Mouse (Mus musculus): ENCODE results near the gene Srsf2.
A peak's percentile ranks its signal among the peaks of the same experiment; 100 is the strongest.
"Not testable (repeated sequence)": the region's sequence is repeated elsewhere in the genome, so short reads cannot be mapped to it uniquely, and the experiment has no call there.

Srsf2 gene

GRCm38 (mm10) chr11:116852891-116853511, at the start of gene Srsf2:
Srsf2 (minus strand) TSS chr11:116853094.
- peak; percentile 97 for DNase-seq

DNA sequence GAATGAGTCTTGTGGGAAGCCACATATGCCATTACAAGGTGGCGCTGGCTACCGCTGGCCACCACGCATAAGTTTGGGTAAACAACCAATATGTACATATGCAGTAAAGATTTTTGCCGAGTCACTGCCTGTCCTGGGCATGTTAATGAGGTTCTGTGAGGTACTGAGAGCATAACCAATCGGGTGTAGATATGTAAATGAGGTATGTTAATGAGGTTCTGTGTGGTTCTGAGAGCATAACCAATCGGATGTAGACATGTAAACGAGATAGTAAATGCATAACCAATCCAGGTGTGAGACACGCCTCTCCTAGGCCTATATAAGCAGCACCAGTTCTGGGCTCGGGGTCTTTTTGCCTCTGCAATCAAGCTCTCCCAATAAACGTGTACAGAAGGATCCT, 49.7 kb upstream of the Srsf2 start:
- DNase-seq: not testable (repeated sequence)

GRCm38 (mm10) chr11:116899247-116899646, 46.4 kb upstream of the Srsf2 start:
- no peak for DNase-seq

GRCm38 (mm10) chr11:116895402-116895801, 42.5 kb upstream of the Srsf2 start:
- no peak for DNase-seq

DNA sequence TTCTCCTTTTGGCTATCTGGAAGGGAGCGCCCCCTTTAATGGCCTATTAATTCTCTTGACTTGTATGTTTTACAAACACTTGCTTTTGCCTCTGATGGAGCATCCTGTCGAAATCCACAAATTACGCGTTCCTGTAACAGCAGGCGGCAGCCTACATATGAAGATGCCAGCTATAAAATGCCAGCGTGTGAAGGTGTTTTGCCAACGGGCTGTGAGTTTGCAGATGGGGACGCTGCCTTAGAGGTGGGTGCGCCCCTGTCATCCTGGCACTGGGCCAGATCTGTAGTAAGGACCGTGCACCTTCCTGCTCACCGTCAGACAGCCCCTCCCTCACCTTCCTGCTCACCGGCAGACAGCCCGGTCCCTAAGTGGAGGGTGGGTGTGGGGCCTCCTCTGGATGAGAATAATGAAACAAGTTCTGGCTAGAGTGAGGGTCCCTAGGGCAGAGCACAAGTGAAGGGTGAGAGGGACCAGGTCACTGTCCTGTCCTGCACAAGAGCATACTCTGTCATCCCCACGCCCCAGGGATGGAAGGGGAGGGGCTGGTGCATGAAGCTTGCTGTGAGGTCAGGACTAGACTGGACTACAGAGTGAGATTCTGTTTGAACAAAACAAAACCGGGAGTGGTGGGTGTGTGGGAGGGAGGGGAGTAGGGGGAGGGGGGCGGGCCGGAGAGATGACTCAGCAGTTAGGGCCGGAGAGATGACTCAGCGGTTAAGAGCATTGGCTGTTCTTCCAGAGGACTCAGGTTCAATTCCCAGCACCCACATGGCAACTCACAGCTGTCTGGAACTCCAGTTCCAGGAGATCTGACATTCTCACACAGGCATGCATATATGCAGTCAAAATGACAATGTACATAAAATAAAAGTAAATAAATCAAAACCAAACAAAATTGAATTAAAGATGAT, 40.9 kb upstream of the Srsf2 start:
- DNase-seq: no peak

DNA sequence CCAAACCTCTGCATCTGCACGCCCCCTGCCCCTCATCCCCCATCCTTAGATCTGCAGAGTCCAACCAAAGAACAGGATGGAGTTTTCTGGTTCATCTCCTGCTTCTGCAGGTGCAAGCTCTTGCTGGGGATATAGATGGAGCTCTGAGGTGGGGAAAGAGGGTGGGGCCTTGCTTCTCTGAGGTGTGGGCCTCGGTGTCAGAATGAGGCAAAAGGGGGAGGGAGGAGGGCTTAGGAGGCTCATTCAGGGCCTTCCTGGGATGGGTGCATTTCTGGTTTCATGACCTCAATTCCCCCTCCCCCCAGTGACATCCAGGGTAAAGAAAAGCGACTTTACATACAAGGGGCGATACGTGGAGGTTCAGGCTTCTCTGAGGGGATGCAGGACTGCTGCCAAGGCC, 34.2 kb upstream of the Srsf2 start:
- DNase-seq: no peak

DNA sequence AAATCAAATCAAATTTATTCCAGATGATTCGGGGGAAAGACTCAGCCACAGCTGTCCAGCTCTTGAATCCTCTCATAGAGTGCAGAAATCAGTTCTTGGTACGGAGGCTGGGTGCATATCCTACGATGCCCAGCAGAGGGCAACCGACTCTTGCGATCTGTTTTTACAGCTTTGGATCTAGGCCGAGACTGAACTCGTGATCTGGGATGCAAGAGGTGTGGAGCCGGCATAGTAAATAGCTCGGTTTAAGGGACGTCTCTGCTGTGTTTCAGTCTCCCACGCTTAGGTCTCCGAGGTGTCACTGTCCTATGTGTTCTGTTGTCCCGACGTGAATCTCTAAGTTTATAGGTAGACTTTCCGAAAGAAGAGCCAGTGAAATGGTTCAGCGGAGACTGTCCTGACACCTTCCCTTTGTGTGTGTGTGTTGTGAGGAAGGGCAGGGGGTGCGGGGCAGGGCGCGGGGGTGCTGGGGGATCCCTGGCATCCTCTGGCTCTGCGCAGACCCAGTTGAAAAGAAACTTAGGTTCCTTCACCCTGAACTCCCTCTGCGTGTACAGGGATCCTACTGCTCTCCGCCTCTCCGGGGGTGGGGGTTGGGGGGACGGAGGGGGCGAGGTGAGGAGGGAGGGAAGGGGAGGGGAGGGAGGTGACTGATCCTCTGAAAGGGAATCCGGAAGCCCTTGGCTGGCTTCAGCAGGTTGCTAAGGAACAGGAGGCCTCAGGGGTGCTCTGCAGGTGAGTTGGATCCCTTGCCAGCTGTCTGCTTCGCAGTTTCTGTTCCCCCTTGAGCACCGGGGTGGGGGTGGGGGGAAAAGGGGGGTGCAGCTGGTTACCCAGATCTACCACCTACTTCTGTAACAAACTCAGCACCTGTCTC, 32.6 kb upstream of the Srsf2 start:
- peak; percentile 83 for DNase-seq

GRCm38 (mm10) chr11:116884061-116884460, 31.2 kb upstream of the Srsf2 start:
- DNase-seq: no peak

DNA sequence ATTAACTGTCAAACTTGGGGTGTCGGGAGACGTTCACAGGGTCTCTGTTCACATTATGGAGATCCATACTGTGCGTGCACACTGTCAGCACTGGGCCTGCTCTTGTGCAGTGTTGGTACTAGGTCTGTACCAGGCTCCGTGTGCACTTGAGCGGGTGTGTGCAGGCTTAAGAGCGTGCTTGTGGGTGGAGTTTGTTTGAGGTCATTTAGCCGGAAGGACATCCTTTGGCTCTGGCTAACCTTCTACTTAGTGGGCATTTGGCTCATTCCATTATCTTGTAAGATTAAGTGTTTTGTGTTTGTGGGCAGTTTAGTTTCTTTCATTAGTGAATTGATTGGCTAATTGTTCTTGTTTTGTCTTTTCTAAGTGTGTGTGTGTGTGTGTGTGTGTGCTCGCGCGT, 29.6 kb upstream of the Srsf2 start:
- no peak for DNase-seq

DNA sequence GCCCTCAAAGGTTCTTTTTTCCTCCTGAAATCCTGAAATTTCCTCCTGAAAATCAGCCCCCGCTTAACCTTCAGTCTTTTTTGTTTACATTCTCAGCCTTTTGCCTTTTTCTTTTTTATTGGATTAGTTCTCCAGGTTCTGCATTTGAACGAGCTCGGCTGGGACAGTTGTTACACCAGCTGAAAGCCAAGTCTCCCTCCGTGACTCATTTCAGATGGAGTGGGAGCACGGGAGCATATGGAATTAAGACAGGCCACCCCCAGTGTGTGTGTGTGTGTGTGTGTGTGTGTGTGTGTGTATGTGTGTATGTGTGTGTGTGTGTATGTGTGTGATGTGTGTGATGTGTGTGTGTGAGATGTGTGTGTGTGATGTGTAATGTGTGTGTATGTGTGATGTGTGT, 28.5 kb upstream of the Srsf2 start:
- DNase-seq: peak; percentile 28

DNA sequence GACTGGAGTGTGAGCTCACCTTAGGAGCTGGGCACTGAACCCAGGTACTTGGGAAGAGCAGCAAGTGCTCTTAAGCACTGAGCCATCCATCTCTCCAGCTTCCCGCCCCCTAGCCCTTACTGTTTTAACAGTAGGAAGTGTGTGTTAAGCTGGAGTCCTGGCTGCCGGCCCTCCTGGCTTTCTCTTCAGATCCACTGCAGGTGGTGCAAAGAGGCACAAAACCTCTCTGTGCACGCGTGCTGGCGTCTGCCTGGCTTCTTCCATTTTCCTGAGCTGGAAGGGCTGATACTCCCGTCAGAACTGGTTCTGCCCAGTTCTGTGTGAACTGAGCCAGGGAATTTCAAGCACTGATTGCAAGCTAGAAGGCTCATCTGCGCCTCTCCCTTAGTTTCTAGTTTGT, 27.9 kb upstream of the Srsf2 start:
- DNase-seq: no peak

GRCm38 (mm10) chr11:116878454-116878853, 25.6 kb upstream of the Srsf2 start:
- DNase-seq: no peak

DNA sequence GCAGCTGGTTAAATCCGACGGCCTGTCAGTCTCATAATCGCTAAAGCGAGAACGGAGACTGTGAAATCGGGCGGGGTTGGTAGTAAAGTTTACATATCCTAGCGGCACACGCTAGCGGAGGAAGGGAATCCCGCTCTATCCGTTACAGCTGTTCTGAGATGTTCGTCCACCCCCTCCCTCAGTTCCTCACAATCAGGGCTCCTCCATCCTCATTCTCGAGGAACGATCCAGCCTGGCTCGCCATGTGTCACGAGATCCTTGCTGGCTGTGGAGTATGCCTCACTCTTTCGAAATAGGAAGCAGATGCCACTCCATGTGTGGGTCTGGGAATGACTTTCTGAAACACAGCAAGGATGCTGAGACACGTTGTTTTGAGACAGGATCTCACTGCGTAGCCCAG, 21.1 kb upstream of the Srsf2 start:
- peak; percentile 67 for DNase-seq

DNA sequence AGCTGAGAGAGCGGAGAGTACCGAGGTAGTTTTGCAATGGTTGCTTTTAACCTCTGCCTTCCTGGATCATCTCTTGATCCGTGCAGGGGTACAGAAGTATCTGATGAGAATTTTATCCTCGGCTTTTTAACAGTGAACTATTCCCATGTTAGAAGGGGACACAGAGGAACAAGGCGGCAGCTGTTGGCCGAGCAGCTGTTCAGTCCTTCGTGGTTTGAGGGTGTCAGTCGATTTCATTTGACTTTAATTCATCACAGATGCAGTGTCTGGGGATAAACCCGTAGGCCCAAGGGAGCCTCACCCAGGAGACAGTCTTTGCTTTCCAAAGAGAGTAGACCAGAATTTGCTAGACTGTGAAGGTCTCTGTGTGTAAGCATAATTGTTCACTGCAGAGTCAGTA, 18.6 kb upstream of the Srsf2 start:
- DNase-seq: no peak

DNA sequence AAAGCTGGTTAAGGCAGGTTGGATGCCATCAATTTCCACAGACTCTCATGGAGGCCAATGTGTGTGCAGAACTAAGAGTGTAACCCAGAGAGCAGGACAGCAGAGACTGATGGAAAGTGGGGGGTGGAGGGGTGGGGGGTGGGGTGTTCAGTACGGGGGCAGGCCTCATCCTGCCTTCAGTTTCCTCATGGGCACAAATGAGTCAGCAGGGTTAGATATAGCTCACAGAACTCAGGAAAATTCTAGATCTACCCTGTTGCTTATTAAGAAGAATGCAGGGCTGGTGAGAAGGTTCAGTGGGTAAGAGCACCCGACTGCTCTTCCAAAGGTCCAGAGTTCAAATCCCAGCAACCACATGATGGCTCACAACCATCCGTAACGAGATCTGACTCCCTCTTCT, 16.7 kb upstream of the Srsf2 start:
- DNase-seq: no peak

DNA sequence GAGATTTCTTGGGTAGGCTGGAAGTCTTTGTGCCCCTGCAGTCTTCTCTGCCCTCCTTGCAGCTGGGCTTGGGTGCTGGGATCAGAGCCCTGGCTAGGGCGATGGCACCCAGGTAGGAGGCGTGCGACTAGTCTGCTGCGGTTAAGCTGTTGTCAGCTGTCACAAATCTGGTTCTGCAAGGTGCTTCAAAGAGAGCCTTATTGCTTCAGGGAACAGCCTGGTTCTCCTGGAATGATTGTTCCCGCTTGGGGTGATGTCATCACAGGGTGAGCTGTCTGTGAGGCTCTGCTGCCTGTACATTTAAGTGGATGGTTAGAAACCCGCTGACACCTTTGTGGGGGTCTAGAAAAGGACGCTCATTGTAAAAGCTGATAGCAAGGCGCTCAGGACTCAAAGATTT, 16.3 kb upstream of the Srsf2 start:
- no peak for DNase-seq

DNA sequence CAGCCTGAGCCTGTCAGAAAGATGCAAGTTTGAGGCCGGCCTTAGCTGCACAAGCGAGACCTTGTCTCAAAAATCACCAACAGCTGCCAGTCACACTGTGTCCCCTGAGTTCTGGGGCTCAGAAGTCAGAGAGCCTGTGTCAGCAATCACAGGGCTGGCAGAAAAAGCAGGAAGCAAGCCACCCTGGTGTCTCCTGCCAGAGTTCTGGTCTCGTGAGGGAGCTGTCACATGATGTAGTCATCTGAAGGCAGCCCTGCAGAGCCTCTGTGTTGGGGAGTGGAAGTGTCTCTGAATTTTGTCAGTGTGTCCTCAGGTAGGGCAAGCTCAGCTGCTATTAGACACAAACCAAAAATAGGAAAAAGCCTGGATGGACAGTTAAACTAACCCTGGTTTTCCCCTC, 15.2 kb upstream of the Srsf2 start:
- DNase-seq: peak; percentile 70

GRCm38 (mm10) chr11:116865945-116866585, 13.2 kb upstream of the Srsf2 start:
- no peak for DNase-seq

GRCm38 (mm10) chr11:116864444-116864843, 11.6 kb upstream of the Srsf2 start:
- no peak for DNase-seq

DNA sequence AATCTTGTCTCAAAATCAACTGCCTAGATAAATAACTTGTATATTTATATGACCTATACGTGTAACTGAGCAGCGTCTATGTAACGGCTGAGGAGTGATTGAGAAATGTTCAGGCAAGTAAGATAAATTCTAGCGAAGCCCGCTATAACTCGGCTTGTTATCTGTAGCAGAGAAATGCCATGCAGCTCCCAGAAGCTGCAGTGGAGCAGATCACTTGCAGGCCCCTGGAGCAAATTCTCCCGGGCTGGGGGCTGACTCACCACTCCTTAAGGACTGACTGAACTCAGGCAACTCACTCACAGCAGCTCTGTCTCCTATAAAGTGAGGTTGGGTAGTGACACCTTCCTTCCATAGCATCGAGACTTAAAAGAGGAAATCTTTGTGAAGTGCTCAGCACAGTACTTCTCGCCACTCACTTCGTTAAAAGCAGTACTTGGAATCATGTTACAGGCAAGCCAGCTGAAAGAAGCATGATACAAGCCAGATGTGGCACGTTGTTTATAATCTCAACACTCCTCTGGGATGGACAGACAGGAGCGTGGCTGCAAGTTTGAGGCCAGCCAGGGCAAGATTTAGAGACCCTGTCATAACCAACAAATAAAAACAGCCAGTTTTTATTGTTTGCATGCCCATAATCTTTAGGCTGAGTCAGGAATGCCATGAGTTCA, 4.4 kb upstream of the Srsf2 start:
- DNase-seq: no peak

GRCm38 (mm10) chr11:116854279-116854678, 1.4 kb upstream of the Srsf2 start:
- no peak for DNase-seq

GRCm38 (mm10) chr11:116853512-116853928, 626 bp upstream of the Srsf2 start:
- peak; percentile 97 for DNase-seq

Measured in layer of hippocampus, adult 9-11 months (tissue).